Mouse (Mus musculus) heart, postnatal 36 days (tissue): ENCODE measurements at regions not wholly inside any gene's neighbourhood (a gene's known extent, or its start where the extent isn't known, plus 50 kb on each side); places are given as distances from the start of the nearest gene placed in this dataset.

Experiments
- DNase-seq, 2 experiments: peaks; one replicate each; pipeline ENCODE4 v3.0.0; 2021 to 2022
- intact Hi-C: fragments of 180-260 bp; cut with DNase I; formaldehyde crosslinking; loops from one replicate; pipeline ENCODE4 v1.15.1; 2025

GRCm38 (mm10) chr16:7895786-7896185, 529.1 kb downstream of the Tmem114 start:
- intact Hi-C loops = no loop called here
- DNase-seq = no peak

DNA sequence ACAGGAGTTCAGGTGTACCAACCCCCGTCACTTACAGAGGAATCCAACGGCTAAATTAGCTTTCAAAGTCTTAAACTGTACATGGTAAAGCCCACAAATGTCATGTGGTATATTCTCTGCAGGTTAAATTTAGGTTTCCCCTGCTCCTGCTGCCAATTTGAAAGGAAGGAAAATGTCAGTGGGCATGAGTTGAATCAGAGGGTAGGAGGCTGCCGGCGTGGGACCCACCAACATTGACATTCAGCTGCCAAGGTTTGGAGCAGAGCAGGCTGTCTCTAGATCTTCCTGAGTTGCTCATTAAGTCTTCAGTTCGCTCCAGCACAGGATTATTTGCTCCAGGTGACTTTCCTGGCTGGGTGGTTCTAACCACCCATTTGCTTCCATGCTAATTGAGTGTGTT, 532.1 kb downstream of the Tmem114 start:
- DNase-seq = no peak
- intact Hi-C loops = no loop called here

- DNase-seq = no peak
- intact Hi-C loops = no loop called here
Observed at GRCm38 (mm10) chr16:7863406-7863805, 561.5 kb downstream of the Tmem114 start.

DNA sequence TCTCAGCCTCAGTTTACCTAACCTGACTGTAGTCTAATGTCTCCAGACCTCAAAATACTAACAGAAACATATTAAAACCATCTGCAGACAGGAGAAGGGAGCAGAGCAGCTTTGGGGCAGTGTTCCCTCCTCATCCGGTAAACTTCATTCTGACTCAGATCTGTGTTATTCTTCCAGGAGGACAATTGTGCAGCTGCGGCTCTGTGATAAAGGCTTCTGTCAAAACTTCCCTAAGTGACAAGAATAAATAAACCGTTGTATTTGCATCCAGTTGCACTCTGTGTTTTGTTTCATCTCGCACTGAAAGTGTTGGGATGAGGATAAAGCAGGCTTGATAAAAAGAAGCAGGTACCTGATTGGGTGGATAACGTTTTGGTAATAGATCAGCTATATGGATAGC, 585.8 kb downstream of the Tmem114 start:
- DNase-seq = no peak
- intact Hi-C loops = no loop called here

- intact Hi-C loops = no loop called here
- no peak for DNase-seq
Observed at GRCm38 (mm10) chr16:7831142-7831541, 593.8 kb downstream of the Tmem114 start.

- DNase-seq = no peak
- intact Hi-C loops = no loop called here
Observed at GRCm38 (mm10) chr16:7829939-7830650, 594.8 kb downstream of the Tmem114 start.

GRCm38 (mm10) chr16:7801161-7801560, 623.8 kb downstream of the Tmem114 start:
- no peak for DNase-seq
- intact Hi-C loops = no loop called here

DNA sequence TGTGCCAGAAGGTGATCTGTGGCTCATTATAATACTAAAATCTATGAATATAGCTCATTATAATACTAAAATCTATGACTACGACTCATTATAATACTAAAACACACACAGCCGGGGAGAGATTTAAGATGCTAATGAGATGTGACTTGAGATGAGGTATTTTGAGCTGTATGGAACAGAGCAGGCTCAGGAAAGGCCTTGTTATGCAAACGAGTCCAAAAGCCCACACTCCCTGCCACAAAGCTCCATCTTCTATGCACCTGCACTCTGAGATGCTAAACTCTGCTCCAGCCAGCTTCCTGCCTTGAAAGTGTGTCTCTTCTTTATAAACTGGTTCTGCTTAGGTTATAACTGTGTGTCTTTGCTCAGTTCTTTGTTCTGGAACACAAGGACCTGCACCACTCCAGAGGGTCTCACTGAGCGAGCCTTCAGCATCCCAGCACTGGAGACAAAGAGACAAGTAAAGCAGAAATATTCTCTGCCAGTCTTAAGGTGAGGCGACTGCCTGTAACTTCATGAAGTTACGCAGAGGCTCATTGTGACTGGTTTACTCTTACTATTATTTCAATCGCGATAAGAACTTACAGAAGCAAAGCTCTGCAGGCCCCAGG, 627.7 kb downstream of the Tmem114 start:
- DNase-seq = no peak
- intact Hi-C loops = no loop called here

GRCm38 (mm10) chr16:7795561-7795960, 629.4 kb downstream of the Tmem114 start:
- intact Hi-C loops = no loop called here
- no peak for DNase-seq

- no peak for DNase-seq
- intact Hi-C loops = no loop called here
Observed at GRCm38 (mm10) chr16:7792521-7792920, 632.4 kb downstream of the Tmem114 start.

GRCm38 (mm10) chr16:7790260-7790659, 634.7 kb downstream of the Tmem114 start:
- intact Hi-C loops = no loop called here
- DNase-seq = no peak

DNA sequence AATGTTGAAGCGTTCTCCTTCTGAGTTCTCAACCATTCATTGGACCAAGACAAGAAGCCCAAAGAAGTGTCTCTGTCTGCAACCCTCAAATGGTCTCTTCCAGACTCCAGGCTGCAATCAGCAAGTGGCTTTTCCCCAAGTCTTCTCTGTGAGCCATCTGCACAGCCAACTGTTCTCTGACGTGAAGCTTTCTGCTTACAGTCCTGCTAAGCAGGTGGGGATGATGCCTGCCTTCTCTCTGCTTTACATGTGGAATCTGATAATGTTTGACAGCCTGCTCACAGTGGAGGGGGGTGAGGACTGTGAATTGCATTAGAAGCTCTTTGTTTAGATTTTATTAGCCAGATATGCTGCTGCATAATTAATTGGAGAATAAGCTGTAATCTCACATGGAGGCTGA, 636.7 kb downstream of the Tmem114 start:
- intact Hi-C loops = no loop called here
- no peak for DNase-seq

- intact Hi-C loops = no loop called here
- DNase-seq = no peak
Observed at GRCm38 (mm10) chr16:7781506-7781905, 643.4 kb downstream of the Tmem114 start.

DNA sequence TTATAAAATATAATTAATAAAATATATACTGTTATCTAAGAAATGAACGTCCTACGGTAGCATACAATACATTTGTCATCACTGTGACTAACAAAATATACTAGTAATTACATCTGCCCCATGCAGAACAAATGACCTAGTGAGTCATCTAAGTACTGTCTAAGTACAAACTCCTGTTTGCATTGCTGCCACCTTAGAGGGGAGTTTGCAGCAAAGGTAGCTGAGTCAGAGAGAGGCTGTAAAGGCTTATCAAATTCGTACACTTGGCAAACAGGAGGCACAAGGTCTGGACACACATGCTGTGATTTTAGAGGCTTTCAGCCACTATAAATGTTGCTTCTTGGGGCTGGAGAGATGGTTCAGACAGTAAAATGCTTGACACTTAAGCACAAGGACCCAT, 649.3 kb downstream of the Tmem114 start:
- intact Hi-C loops = no loop called here

DNA sequence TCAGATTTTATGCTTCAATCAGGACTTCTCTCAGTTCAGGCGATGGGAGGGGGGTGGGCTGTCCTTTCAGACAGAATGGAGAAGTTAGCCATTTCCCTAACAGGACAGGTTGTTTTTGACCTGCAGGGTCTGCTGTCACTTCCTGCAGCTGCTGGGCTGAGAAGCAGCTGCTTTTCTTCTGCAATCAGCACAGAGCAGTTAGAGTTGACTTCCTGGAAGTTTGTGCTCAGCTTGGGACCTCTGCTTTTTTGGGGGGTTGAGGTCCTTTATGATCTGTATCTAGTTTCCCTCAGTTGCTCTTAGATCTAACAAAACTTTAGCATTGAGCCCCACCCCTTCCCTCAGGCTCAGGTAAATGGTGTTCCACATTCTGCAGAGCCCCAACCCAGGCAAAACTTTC, 656.5 kb downstream of the Tmem114 start:
- intact Hi-C loops = no loop called here
- DNase-seq = no peak

More for the DNA sequence above, 649.3 kb downstream of the Tmem114 start:
- DNase-seq = no peak

DNA sequence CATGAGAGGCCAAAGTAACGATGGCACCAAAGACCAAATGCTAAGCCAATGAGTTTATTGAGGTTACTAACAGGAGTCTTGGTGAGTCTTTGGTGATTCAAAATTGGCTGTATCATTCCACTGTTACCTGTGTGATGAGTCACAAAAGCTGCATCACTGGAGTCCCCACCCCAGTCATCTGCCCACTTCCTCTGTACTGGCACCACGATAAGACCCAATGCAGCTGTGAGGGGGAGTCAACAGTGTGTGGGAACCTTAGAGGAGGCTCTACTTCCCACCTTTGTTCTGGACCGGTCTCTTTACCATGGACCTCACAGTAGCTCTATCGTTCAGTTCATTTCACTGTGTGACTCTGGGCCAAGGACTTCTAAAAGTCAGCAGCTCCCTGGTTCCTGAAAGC, 657.2 kb downstream of the Tmem114 start:
- DNase-seq = no peak
- intact Hi-C loops = no loop called here

DNA sequence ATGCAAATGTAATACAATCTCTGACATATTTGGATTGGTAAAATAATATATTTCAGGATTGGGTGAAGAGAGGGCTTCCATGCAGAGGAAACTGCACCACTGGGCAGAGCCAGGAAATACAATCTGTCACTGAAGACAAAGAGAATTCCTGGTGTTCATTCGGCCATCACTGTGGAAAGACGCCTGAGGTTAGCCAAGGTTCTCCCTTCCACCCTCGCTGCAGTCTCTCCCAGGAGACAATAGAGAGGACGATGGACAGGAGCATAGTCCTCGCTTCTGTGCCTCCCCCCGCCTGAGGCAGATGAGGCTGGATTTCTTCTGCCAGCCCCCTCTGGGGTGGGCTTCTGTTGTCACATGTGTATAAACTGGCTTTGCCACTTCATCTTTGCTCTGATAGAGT, 660.6 kb downstream of the Tmem114 start:
- DNase-seq = no peak
- intact Hi-C loops = no loop called here

- DNase-seq = no peak
Observed at GRCm38 (mm10) chr16:7728186-7728585, 696.8 kb downstream of the Tmem114 start.

GRCm38 (mm10) chr16:7725225-7725624, 699.7 kb downstream of the Tmem114 start:
- intact Hi-C loops = no loop called here

More at GRCm38 (mm10) chr16:7728186-7728585, 696.8 kb downstream of the Tmem114 start:
- intact Hi-C loops = no loop called here

GRCm38 (mm10) chr16:7701471-7701870, 723.5 kb downstream of the Tmem114 start:
- intact Hi-C loops = no loop called here
- DNase-seq = peak; percentile 4 to 8

More at GRCm38 (mm10) chr16:7725225-7725624, 699.7 kb downstream of the Tmem114 start:
- DNase-seq = no peak

- intact Hi-C loops = no loop called here
- no peak for DNase-seq
Observed at GRCm38 (mm10) chr16:7685484-7685883, 739.5 kb downstream of the Tmem114 start.

DNA sequence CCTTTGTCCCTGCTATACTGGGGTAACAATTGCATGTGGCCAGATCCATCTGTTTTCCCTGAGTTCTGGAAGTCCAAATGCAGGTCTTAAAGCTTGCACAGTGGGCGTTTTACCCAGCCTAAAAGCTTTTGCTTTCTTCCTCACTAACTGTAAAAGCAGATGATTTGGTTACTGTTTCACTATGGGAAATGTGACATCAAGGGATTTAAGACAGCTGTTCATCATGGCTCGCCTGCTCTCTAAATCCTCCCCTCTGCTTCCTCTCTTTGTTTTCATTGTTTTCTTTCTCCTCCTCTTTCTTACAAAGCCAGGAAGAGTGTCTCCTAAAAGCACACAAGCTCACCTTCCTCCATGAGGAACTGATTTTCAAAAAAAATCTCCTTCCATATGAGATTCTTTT, 758.8 kb downstream of the Tmem114 start:
- no peak for DNase-seq
- intact Hi-C loops = no loop called here
